Mouse (Mus musculus): ENCODE measurements at regions not wholly inside any gene's neighbourhood (a gene's known extent, or its start where the extent isn't known, plus 50 kb on each side); places are given as distances from the start of the nearest gene placed in this dataset.

GRCm38 (mm10) chr2:160044591-160044990 lies 289.4 kb downstream of the Gm826 start:
- no peak for TF ChIP-seq POLR2A (IDR thresholded peaks at IDR 0.05; ENCODE audit: low read depth, low read length)
- no peak for TF ChIP-seq CTCF (IDR thresholded peaks at IDR 0.05; ENCODE audit: borderline replicate concordance, insufficient read depth, low read length)
